Mouse (Mus musculus): Measurements from ENCODE around the gene Rtkn2. TPM values are rescaled to one million over a fixed set of nuclear protein-coding genes. Genes with fewer than 3 reads are reported as not detected.

Rtkn2 gene
- total and polyA plus RNA-seq, 3 experiments = 1.1 to 1.3 TPM; not detected in 1

- H3K27me3 ChIP-seq (ENCODE audit: control insufficient read depth in 1 of 2, insufficient read depth in 2 of 2, low read length in 2 of 2) = no peaks in the 10 kb centered on the region
- H3K36me3 ChIP-seq (ENCODE audit: control insufficient read depth in 1 of 2, insufficient read depth in 2 of 2, low read length in 2 of 2) = no peaks in the 10 kb centered on the region
These were observed 15.3 kb upstream of the Rtkn2 start for GRCm38 (mm10) chr10:67964060-67964459.

GRCm38 (mm10) chr10:67965251-67965986 lies 14.0 kb upstream of the Rtkn2 start:
- Histone ChIP-seq H3K27ac (ENCODE audit: control insufficient read depth, low read depth, low read length) (no peak overlapping the region), H3K9me3 (replicated peaks; ENCODE audit: insufficient read depth, low read length) (no peaks in the 10 kb centered on the region), H3K9ac (ENCODE audit: control insufficient read depth, low read depth, low read length, poor library complexity, severe bottlenecking) (no peak overlapping the region), H3K4me3 (ENCODE audit: control insufficient read depth in 1 of 2, insufficient read depth in 1 of 2, low read depth in 2 of 2, low read length in 2 of 2) (no peak overlapping the region), H3K27me3 (ENCODE audit: control insufficient read depth in 1 of 2, insufficient read depth in 2 of 2, low read length in 2 of 2) (no peaks in the 10 kb centered on the region), H3K79me2 (ENCODE audit: control insufficient read depth, insufficient read depth, low read length, poor library complexity) (no peaks in the 10 kb centered on the region), H3K36me3 (ENCODE audit: control insufficient read depth in 1 of 2, insufficient read depth in 2 of 2, low read length in 2 of 2) (no peaks in the 10 kb centered on the region), H3K4me1 (ENCODE audit: control insufficient read depth in 1 of 2, insufficient read depth in 2 of 2, low read length in 2 of 2) (no peaks in the 10 kb centered on the region)
- DNase-seq (ENCODE audit: low read depth, low spot score) = no peak
- TF ChIP-seq SMC3 (IDR thresholded peaks at IDR 0.05; ENCODE audit: low read depth, low read length) (no peak), CTCF (IDR thresholded peaks at IDR 0.05 in 2 of 3, conservative IDR thresholded peaks at IDR 0.05 in 1 of 3; ENCODE audit: control insufficient read depth in 1 of 3, insufficient read depth in 1 of 3, low read depth in 2 of 3, low read length in 3 of 3, poor library complexity in 1 of 3, severe bottlenecking in 1 of 3) (no peak), RCOR1 (IDR thresholded peaks at IDR 0.05; ENCODE audit: low read depth, low read length) (no peak), E2F4 (IDR thresholded peaks at IDR 0.05; ENCODE audit: borderline replicate concordance, low read depth, low read length) (no peak), MYB (IDR thresholded peaks at IDR 0.05; ENCODE audit: low read depth, low read length) (no peak), POLR2AphosphoS5 (IDR thresholded peaks at IDR 0.05; ENCODE audit: borderline replicate concordance, low read depth, low read length) (no peak), MXI1 (IDR thresholded peaks at IDR 0.05; ENCODE audit: low read depth, low read length) (no peak), TBP (IDR thresholded peaks at IDR 0.05; ENCODE audit: low read depth, low read length) (no peak), NRF1 (IDR thresholded peaks at IDR 0.05; ENCODE audit: insufficient read depth, low read depth, low read length, poor library complexity, severe bottlenecking) (no peak), MYC (IDR thresholded peaks at IDR 0.05; ENCODE audit: low read depth, low read length) (no peak), GATA1 (IDR thresholded peaks at IDR 0.05; ENCODE audit: low read depth, low read length) (no peak), TCF12 (IDR thresholded peaks at IDR 0.05; ENCODE audit: low read depth, low read length) (no peak), USF2 (IDR thresholded peaks at IDR 0.05; ENCODE audit: borderline replicate concordance in 1 of 2, insufficient read depth in 1 of 2, low read depth in 1 of 2, low read length in 2 of 2) (no peak), CHD1 (IDR thresholded peaks at IDR 0.05; ENCODE audit: low read depth, low read length) (no peak), EP300 (IDR thresholded peaks at IDR 0.05; ENCODE audit: low read depth in 1 of 2, low read length in 2 of 2) (no peak), BHLHE40 (IDR thresholded peaks at IDR 0.05; ENCODE audit: borderline replicate concordance, low read depth, low read length) (no peak), GABPA (IDR thresholded peaks at IDR 0.05; ENCODE audit: low read depth, low read length) (no peak), POLR2A (IDR thresholded peaks at IDR 0.05; ENCODE audit: control insufficient read depth in 1 of 2, insufficient read depth in 1 of 2, low read depth in 1 of 2, low read length in 2 of 2, poor library complexity in 1 of 2) (no peak)

More at GRCm38 (mm10) chr10:67964060-67964459, 15.3 kb upstream of the Rtkn2 start:
- Histone ChIP-seq H3K9ac (ENCODE audit: control insufficient read depth, low read depth, low read length, poor library complexity, severe bottlenecking) (no peak overlapping the region), H3K27ac (ENCODE audit: control insufficient read depth, low read depth, low read length) (no peak overlapping the region), H3K79me2 (ENCODE audit: control insufficient read depth, insufficient read depth, low read length, poor library complexity) (no peaks in the 10 kb centered on the region), H3K9me3 (replicated peaks; ENCODE audit: insufficient read depth, low read length) (no peaks in the 10 kb centered on the region), H3K4me1 (ENCODE audit: control insufficient read depth in 1 of 2, insufficient read depth in 2 of 2, low read length in 2 of 2) (no peaks in the 10 kb centered on the region), H3K4me3 (ENCODE audit: control insufficient read depth in 1 of 2, insufficient read depth in 1 of 2, low read depth in 2 of 2, low read length in 2 of 2) (no peak overlapping the region)
- no peak for DNase-seq (ENCODE audit: low read depth, low spot score)
- TF ChIP-seq CTCF (IDR thresholded peaks at IDR 0.05 in 2 of 3, conservative IDR thresholded peaks at IDR 0.05 in 1 of 3; ENCODE audit: control insufficient read depth in 1 of 3, insufficient read depth in 1 of 3, low read depth in 2 of 3, low read length in 3 of 3, poor library complexity in 1 of 3, severe bottlenecking in 1 of 3) (no peak), NRF1 (IDR thresholded peaks at IDR 0.05; ENCODE audit: insufficient read depth, low read depth, low read length, poor library complexity, severe bottlenecking) (no peak), BHLHE40 (IDR thresholded peaks at IDR 0.05; ENCODE audit: borderline replicate concordance, low read depth, low read length) (no peak), HCFC1 (IDR thresholded peaks at IDR 0.05; ENCODE audit: low read depth, low read length) (no peak), RCOR1 (IDR thresholded peaks at IDR 0.05; ENCODE audit: low read depth, low read length) (no peak), SMC3 (IDR thresholded peaks at IDR 0.05; ENCODE audit: low read depth, low read length) (no peak)
